Mouse (Mus musculus): Measurements from ENCODE around the gene Hspb1.

The Hspb1 gene

GRCm38 (mm10) chr5:135911633-135912220 lies 24.0 kb downstream of the Hspb1 start:
- DNase-seq (ENCODE audit: extremely low spot score, low spot score), result no peak

- no peak for DNase-seq (ENCODE audit: extremely low spot score, low spot score)
Observed at GRCm38 (mm10) chr5:135913201-135913600, 25.5 kb downstream of the Hspb1 start.

- DNase-seq (ENCODE audit: extremely low spot score, low spot score), result no peak
Observed at GRCm38 (mm10) chr5:135914156-135914555, 26.4 kb downstream of the Hspb1 start.

GRCm38 (mm10) chr5:135916051-135916565 lies 28.4 kb downstream of the Hspb1 start:
- DNase-seq (ENCODE audit: extremely low spot score, low spot score), result no peak

GRCm38 (mm10) chr5:135916601-135917000 lies 28.9 kb downstream of the Hspb1 start:
- DNase-seq (ENCODE audit: extremely low spot score, low spot score), result no peak

- no peak for DNase-seq (ENCODE audit: extremely low spot score, low spot score)
Observed at GRCm38 (mm10) chr5:135917327-135918058, 29.8 kb downstream of the Hspb1 start.

- DNase-seq (ENCODE audit: extremely low spot score, low spot score), result no peak
Observed at GRCm38 (mm10) chr5:135918059-135918437, 30.3 kb downstream of the Hspb1 start.

GRCm38 (mm10) chr5:135918593-135918992 lies 30.9 kb downstream of the Hspb1 start:
- no peak for DNase-seq (ENCODE audit: extremely low spot score, low spot score)

- DNase-seq (ENCODE audit: extremely low spot score, low spot score), result no peak
Observed at GRCm38 (mm10) chr5:135919902-135920301, 32.2 kb downstream of the Hspb1 start.

GRCm38 (mm10) chr5:135923901-135924300 lies 36.2 kb downstream of the Hspb1 start:
- no peak for DNase-seq (ENCODE audit: extremely low spot score, low spot score)

GRCm38 (mm10) chr5:135929685-135930424 lies 42.1 kb downstream of the Hspb1 start:
- no peak for DNase-seq (ENCODE audit: extremely low spot score, low spot score)

- DNase-seq (ENCODE audit: extremely low spot score, low spot score), result no peak
Observed at GRCm38 (mm10) chr5:135931526-135931925, 43.8 kb downstream of the Hspb1 start.

- DNase-seq (ENCODE audit: extremely low spot score, low spot score), result no peak
Observed at GRCm38 (mm10) chr5:135932359-135932758, 44.6 kb downstream of the Hspb1 start.

- DNase-seq (ENCODE audit: extremely low spot score, low spot score), result no peak
Observed at GRCm38 (mm10) chr5:135933222-135933899, 45.6 kb downstream of the Hspb1 start.

- no peak for DNase-seq (ENCODE audit: extremely low spot score, low spot score)
Observed at GRCm38 (mm10) chr5:135933900-135934441, 46.3 kb downstream of the Hspb1 start.

- peak; percentile 95 for DNase-seq (ENCODE audit: extremely low spot score, low spot score)
Observed at GRCm38 (mm10) chr5:135934481-135935175, 46.9 kb downstream of the Hspb1 start, which contains the start of gene Ywhag. Gene Ywhag, minus strand, starts transcription at chr5:135934616.

- DNase-seq (ENCODE audit: extremely low spot score, low spot score), result no peak
Observed at GRCm38 (mm10) chr5:135935176-135935523, 47.4 kb downstream of the Hspb1 start.

GRCm38 (mm10) chr5:135935641-135936190 lies 48.0 kb downstream of the Hspb1 start:
- no peak for DNase-seq (ENCODE audit: extremely low spot score, low spot score)

Data from neural tube, embryonic 10.5 days (tissue).